Mouse (Mus musculus) monocyte, adult 5-6 weeks (primary cell): ENCODE measurements around the gene Plekha1. TPM values are rescaled to one million over a fixed set of nuclear protein-coding genes. Genes with fewer than 3 reads are reported as not detected.

Experiments
- ATAC-seq: fragments of 153-309, 156-312 bp; replicated peaks from 2 replicates; pipeline ENCODE4 v1.8.0; 2017; ENCODE audit warnings: mild to moderate bottlenecking; ENCODE audit not compliant: low TSS enrichment, insufficient number of reproducible peaks, severe bottlenecking, poor library complexity, low FRiP score
- total RNA-seq: library from RNA; stranded (forward); fragments of 200-1000, 200-491, 200-594 nt; gene quantifications from 3 replicates; pipeline ENCODE4 v1.2.3, GENCODE M21; 2017

Plekha1 gene
- total RNA-seq, 1 experiment from 2014 or later, result 50.4 TPM

DNA sequence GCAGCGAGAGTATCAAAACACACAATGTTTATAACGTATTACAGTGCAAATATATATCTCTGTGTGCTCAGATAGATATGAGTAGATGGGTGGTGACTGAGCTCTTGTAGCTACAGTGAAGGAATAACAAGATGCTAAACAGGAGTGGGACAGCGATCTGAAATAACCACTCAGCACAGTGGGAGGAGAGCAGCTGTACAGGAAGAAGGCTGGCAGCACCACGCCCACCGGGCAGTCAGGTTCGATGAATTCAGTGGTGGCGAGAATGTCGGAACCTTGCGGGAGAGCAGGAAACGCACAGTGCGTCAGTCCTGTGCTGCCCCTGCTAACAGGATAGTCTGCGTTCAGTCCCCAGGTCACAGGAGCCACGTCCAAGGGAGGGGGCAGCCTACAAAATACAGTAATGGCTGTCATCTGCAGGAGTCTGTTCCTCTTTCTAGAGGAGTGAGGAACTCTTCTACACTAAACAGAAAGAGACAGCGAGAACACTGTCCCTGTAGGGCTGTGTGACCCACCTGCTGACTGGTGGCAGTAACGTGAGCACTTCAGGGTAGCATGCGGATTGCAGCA, 38.0 kb downstream of the Plekha1 start:
- ATAC-seq, result peak; percentile 80

DNA sequence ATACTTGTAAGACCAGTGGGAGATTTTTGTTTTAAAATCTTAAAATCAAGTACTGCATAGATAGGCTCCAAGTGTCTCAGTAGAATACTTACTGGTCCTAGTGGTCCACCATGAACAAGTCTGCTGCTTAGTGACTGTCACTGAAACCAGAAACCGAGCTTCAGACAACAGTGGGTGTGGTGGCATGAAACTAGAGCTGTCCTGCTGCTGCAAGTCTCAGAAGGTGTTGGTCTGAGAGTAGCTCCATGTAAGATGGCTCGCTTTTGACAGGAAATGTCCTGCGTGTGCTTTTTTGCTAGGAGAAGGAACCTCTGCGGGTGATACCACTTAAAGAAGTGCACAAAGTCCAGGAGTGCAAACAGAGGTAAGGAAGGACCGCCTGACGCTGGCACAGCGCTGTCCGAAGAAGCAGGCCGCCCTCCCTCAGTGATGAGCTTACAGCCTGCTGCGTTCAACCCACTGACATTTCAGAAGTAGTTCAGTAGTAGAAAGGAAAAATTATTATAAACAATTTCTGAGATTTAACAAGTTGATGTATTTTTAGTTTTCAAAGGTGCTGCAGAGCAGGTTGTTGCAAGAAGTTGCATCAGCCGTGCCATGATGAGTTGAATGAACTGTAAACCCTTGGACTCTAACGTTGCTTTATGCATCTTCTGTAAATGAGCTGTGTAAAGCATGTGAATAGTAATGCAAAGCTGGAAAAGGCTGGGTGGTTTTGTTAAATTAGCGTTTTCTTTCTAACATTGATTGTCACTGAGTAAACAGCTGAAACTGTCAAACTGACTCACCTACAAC, 39.2 kb downstream of the Plekha1 start:
- ATAC-seq, result no peak

DNA sequence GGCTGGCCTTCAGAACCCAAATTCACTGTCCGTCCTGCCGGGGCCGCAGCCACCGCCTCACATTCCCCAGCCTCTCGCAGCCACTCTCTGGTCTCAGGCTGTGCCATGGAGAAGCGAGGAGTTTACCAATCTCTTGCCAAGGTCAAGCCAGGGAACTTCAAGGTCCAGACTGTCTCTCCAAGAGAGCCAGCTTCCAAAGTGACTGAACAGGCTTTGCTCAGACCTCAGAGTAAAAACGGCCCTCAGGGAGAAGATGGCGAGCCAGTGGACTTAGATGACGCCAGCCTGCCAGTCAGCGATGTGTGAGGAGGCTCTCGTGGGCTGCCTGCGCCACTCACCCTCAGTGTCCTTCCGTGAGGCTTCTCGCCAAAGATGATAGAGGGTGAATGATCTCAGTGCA, 45.3 kb downstream of the Plekha1 start:
- ATAC-seq, result no peak

DNA sequence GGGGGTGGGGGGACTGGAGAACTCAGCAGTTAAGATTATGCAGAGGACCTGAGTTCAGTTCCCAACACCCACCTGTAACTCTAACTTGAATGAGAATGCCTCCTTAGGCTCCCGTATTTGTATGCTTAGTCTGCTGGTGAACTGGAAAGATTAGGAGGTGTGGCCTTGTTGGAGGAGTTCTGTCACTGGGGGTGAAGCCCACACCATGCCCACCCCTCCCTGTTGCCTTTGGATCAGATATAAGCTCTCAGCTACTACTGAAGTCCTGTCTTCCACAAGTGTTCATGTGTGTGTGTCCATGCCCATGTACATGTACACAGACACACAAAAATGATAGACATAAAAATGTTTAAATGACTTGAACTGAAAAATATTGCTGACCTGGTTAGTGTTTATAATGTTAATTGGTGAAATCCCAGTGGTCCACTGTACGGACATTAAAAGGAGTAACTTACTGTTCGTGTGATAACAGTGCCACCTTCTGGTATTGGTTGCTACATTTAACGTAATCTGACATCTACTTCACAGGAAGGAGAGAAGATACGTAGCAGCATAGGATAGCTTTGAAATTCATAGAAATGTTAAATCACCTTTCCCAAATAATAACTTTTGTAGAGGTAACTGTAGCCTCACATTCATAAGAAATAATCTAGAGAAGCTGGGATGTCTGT, 49.3 kb downstream of the Plekha1 start:
- ATAC-seq, result 0 out of 2 replicates have a peak, but pooled peaks have one; percentile 52

DNA sequence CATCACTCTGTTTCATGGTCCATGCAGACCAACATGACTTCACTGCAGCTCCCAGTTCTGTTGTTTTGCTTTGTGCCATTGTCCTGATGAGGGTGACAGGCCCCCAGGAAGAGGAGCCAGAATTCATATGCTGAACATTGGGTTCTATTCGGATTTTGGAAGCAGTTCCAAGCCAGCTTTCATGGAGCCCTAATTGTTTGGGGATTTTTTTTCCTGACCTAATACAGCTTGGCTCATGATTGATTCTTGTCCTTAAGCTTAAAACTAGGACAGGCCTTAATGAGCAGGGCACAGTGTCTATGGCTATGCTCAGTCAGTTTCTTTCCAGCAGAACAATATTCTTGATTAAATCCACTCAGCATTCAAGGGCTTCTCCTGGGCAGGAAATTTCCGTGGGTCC, 52.7 kb downstream of the Plekha1 start:
- ATAC-seq, result no peak

DNA sequence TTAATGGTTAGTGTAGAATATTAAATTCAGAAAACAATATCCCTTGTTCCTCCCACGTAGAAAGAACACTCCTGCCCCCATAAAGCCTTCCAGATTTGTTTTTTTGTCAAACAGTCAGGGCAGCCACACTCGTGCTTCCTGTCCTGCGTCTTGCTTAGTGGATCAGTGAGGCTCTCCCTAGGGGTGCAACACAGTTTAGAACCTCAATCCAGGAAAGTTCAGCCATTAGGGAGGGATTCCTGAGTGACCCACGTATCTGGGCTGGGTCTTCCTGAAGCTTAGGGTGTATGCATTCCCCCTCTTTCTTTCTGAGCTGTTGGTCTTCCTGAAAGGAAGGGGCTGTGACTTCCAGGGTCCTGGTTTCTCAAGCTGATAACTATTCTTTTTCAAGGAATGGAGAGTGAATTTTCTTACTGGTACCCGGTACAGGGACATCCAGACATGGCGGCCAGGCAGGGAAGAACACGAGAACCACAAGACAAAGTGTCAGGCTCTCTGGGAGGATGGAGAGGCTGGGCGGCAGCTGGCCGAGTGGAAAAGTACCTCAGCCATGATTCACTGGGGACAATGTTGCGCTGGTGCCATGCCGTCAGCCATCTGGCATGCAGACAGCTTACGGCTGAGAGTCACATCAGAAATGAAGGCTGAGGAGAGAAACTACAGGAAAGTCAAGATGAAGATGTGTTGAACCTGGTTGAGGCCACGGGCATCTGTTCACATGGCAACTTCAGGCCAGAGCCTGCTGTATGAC, 57.6 kb downstream of the Plekha1 start:
- no peak for ATAC-seq

DNA sequence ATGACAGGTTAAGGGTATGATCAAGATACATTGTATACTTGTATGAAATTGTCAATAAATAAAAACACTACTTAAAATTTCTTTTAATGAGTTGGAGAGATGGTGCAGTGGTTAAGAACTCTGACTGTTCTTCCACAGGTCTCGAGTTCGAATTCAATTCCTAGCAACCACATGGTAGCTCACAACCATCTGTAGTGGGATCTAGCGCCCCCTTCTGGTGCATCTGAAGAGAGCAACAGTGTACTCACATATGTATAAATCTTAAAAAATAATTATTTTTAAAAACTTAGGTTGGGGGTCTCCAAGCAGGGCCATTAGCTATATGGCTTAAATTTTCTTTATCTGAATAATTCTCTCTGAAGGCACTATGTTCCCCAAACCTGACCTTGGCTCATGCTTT, 64.8 kb downstream of the Plekha1 start:
- no peak for ATAC-seq

DNA sequence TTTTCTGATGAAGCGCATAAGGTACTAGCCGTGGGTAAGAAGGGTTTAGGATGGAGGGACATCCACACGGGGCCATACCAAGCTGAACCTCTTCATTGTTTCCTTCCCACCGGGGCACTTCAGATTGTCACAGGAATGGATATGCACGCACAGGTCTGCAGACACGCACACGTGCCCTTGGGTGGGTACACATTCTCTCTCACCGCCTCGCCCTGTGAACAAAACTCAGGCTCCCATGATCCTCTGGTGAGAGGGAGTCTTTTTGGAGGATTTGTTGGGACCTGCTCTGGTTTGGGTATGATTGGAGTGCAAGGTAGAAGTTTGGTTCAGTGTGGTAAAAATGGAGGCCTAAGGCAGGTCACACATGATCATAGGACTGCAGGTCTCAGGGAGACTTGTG, 67.4 kb downstream of the Plekha1 start:
- no peak for ATAC-seq

DNA sequence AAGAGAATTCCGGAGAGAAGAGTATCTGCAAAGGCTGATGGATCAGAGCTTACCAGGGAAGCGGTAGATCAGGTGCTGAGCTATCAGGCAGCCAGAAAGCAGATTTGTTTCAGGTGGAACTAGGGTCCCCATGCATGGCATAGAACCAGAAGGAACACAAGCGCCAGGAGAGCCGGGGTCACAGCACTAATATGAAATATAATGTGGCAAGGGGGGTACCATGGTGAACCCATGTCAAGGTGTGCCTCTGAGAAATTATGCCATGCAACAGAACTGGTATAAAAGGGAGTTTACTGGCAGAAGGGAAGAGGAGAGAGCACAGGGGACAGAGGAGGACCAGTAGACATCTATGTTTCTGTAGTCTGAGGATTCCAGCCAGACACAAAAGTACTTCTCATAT, 69.1 kb downstream of the Plekha1 start:
- no peak for ATAC-seq

DNA sequence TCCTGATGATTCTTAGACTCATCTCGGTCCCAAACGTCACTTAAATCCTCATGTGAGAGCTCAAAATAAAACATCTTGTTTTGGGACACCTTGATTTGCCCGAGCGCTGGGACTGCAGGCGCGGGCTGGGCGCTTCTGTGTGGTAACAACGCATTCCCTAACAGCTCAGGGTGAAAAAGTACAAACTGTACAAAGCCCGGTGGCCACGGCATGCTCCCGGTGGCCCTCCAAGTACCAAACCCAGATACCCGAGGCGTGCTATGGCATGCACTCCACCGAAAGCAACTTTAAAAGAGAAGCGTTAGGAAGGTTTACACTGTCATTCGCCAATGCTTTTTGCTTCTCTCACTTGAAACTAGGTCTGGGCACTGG, 69.9 kb downstream of the Plekha1 start:
- no peak for ATAC-seq

DNA sequence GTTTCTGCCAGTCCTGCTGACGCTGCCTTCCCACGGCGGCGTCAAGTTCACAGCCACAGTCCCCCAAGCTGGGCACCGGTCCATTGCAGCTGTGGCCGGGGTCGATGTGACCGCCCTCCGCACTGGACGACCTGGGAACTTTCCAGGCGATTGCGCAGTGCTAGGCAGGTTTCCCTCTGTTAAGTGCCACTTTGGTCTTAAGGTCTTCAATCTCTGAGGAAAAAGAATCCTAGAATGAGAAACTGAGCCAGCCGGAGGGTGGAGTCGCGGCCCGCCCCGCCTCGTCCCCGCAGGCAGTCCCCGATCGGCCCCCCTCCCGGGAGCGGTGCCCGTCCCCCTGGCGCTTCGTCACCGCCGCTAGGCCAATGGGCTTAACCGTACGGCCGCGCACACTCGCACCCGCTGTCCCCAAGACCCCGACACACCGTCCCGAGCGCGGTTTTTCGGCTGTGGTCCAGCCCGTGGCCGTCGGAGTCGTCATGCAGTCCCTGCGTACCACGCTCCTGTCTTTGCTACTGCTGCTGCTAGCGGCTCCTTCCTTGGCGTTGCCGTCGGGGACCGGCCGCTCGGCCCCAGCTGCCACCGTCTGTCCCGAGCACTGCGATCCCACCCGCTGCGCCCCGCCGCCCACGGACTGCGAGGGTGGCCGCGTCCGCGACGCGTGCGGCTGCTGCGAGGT, 70.4 kb downstream of the Plekha1 start, which contains the start of gene Htra1:
TSS of gene Htra1 (plus strand) at position 319 of the 679 bp plus-strand sequence.
- ATAC-seq, result no peak

DNA sequence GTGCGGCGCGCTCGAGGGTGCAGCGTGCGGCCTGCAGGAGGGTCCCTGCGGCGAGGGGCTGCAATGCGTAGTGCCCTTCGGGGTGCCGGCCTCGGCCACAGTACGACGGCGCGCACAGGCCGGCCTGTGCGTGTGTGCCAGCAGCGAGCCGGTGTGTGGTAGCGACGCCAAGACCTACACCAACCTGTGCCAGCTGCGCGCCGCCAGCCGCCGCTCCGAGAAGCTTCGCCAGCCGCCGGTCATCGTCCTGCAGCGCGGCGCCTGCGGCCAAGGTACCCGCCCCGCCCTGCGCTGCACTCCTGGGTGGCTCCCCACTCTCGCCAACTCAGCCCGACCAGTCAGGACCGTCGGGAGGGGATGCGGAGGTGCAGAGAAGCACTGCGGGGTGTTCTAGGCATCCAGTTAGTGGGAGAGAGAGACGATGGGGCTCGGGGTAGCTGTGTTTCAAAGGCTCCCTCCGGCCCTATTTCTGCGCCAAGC, 71.0 kb downstream of the Plekha1 start:
- ATAC-seq, result no peak

DNA sequence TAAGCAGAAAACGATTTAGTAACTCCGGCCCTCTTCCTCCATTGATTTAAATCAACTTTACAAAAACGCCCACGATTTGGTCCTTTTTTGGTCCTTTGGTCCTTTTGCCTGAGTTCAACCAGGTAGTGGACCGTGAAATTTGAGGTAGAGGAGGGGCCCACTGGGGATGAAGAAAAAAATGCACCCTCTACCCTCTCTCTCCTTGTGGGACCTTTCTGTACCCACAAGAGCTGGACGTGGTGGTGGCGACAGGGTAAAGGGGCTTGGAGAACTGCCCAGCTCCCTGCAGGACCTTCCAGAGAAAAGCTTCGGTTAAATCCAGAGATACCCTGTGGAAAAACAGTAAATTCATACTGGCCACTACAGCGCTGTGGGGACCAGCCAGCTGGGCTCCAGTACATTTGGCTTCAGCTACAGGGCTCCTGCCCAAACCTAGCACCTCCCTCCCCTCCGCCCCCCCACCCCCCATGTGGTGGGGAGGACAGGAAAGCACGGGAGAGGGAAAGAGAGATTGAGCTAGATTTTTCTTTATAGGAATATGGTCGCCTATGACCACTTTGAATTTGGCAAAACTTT, 71.8 kb downstream of the Plekha1 start:
- no peak for ATAC-seq

DNA sequence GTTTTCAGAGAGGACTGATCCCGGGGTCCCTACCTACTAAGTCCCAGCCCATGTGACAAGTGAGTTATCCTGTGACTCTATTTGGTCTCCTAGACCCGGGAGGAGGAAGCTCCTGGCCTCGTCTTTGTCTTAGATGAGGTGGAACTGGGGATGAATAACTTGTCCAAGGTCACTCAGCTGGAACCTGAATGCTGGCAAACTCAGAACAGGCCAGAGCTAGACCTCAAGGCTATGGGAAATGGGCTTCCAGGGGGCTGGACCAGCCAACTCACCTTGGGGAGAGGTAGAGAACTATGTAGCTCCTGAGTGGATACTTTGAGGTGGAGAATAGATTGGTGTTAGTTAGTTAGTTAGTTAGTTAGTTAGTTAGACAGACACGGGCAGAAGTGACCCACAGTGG, 72.4 kb downstream of the Plekha1 start:
- ATAC-seq, result no peak

DNA sequence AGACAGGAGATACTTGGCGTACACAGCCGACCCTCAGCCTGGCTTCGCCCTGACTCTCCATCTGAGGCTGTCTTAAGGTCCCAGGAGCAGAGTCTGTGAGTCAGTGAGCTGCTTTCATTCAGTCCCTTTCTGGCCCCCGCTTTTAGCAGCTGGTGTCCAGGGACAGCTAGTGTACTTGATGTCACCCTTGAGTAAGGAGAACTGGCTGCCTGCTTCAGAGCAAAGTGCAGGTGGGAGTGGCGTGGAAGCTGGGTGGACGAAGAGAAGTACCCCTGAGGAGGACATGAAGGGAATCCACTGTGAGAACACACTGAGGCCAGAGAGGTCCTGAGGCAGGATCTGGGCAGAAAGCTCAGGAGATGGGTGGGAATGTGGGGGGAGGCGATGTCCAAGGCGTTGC, 73.3 kb downstream of the Plekha1 start:
- no peak for ATAC-seq

DNA sequence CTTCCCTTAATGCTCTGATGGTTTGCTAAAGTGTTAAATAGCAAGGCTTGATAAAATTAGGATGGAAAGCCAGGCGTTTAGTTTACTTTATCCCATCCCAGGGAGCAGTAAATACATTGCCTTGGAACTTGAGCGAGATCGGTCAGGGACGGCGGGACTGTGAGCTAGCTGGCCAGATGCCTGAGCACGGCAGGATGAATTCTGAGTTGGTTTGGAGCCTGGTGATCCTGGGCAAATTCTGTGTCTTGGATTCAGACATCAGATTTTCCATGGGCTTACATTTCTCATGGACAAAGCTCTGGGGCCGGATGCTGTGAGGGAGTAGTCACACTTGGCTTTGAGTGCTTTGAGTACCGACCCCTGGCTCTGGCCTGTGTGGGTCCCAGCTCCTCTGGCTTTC, 75.2 kb downstream of the Plekha1 start:
- ATAC-seq, result no peak

DNA sequence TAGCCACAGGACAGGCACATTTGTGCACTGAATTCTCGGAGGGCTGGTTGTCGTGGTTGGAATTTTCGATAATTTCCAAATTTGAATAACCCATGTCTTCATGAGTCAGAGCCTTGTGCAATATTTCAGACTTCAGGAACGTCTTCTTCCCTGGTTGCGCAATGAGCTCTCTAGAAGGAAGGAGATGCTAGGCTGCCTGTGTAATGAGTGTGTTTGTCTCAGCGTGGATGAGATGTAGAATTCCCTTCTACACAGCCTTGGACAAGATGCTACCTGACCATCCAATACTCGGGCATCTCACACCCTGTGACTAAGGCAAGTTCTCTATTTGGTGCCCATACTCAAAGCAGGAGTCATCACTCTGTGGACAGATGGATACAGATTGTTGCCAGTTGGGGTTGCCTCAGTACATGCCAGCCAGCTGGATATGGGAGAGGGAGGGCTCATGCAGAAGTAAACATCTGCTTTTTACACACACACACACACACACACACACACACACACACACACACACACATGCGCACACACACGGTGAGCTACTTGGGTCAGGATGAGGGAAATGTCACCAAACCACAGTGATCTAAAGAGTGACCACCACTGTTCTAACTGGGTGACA, 77.8 kb downstream of the Plekha1 start:
- ATAC-seq, result no peak
